Mouse (Mus musculus) myocyte (in vitro differentiated cells): ENCODE measurements around the gene Wfdc1. TPM values are rescaled to one million over a fixed set of nuclear protein-coding genes. Genes with fewer than 3 reads are reported as not detected.

Experiments
- H3K27me3 ChIP-seq: one replicate; pipeline ENCODE4 v1.6.1; 2011; ENCODE audit not compliant: control insufficient read depth, insufficient read depth, insufficient read length
- H3K36me3 ChIP-seq: one replicate; pipeline ENCODE4 v1.6.1; 2011; ENCODE audit not compliant: control insufficient read depth, insufficient read depth
- H3K4me2 ChIP-seq: one replicate; pipeline ENCODE4 v1.6.1; 2011; ENCODE audit warnings: low read depth, control low read depth
- H3K4me3 ChIP-seq: one replicate; pipeline ENCODE4 v1.5.1; 2011; ENCODE audit warnings: mild to moderate bottlenecking, control low read depth, moderate library complexity
- H3K79me2 ChIP-seq: one replicate; pipeline ENCODE4 v1.6.1; 2011; ENCODE audit not compliant: control insufficient read depth, insufficient read depth
- H3ac ChIP-seq: one replicate; pipeline ENCODE4 v1.6.1; 2011; ENCODE audit not compliant: control insufficient read depth, insufficient read length
- CEBPB ChIP-seq: IDR thresholded peaks from 2 replicates; pipeline ENCODE4 v1.6.1; 2011; ENCODE audit warnings: mild to moderate bottlenecking, moderate library complexity; ENCODE audit not compliant: poor library complexity, insufficient read depth, severe bottlenecking
- E2F4 ChIP-seq: IDR thresholded peaks from one replicate; pipeline ENCODE4 v1.6.1; 2011; ENCODE audit warnings: mild to moderate bottlenecking, control low read depth, moderate library complexity; ENCODE audit not compliant: insufficient read depth
- MAX ChIP-seq: IDR thresholded peaks from one replicate; pipeline ENCODE4 v1.6.1; 2011; ENCODE audit warnings: low read depth, mild to moderate bottlenecking, control low read depth
- MYOD1 ChIP-seq, 3 experiments: IDR thresholded peaks; one replicate each; pipeline ENCODE4 v1.6.1; 2011; ENCODE audit warnings: control low read depth in 2 of 3, low read depth in 2 of 3, mild to moderate bottlenecking in 2 of 3, moderate library complexity in 1 of 3; ENCODE audit not compliant: insufficient read length in 2 of 3, control insufficient read depth in 1 of 3
- MYOG ChIP-seq, 3 experiments: IDR thresholded peaks; one replicate each; pipeline ENCODE4 v1.6.1; 2011; ENCODE audit warnings: control low read depth in 2 of 3, low read depth in 2 of 3, mild to moderate bottlenecking in 2 of 3; ENCODE audit not compliant: insufficient read length in 2 of 3, control insufficient read depth in 1 of 3, insufficient read depth in 1 of 3
- POLR2A ChIP-seq: IDR thresholded peaks from one replicate; pipeline ENCODE4 v1.6.1; 2011; ENCODE audit warnings: low read depth, mild to moderate bottlenecking, control low read depth, moderate library complexity; ENCODE audit not compliant: insufficient read length
- POLR2AphosphoS2 ChIP-seq: IDR thresholded peaks from one replicate; pipeline ENCODE4 v1.6.1; 2011; ENCODE audit warnings: low read depth, control low read depth; ENCODE audit not compliant: insufficient read length
- REST ChIP-seq: IDR thresholded peaks from one replicate; pipeline ENCODE4 v1.6.1; 2011; ENCODE audit warnings: mild to moderate bottlenecking, control low read depth, moderate library complexity; ENCODE audit not compliant: insufficient read depth, insufficient read length
- SRF ChIP-seq: IDR thresholded peaks from one replicate; pipeline ENCODE4 v1.6.1; 2011; ENCODE audit warnings: low read depth; ENCODE audit not compliant: control insufficient read depth, insufficient read length
- TCF12 ChIP-seq: IDR thresholded peaks from one replicate; pipeline ENCODE4 v1.6.1; 2011; ENCODE audit warnings: mild to moderate bottlenecking, control low read depth; ENCODE audit not compliant: poor library complexity, insufficient read depth, severe bottlenecking
- TCF3 ChIP-seq: IDR thresholded peaks from one replicate; pipeline ENCODE4 v1.6.1; 2011; ENCODE audit warnings: low read depth, control low read depth; ENCODE audit not compliant: insufficient read length
- USF1 ChIP-seq: IDR thresholded peaks from one replicate; pipeline ENCODE4 v1.6.1; 2011; ENCODE audit warnings: low read depth, mild to moderate bottlenecking, control low read depth, moderate library complexity
- polyA plus RNA-seq: library from polyadenylated mRNA; unstranded; fragments of >200 nt; fragmentation: generic; extraction: Trizol; gene quantifications from one replicate; pipeline ENCODE4 v1.2.1, GENCODE M21; 2012; ENCODE audit warnings: missing spikeins

The Wfdc1 gene
- polyA plus RNA-seq, 1 experiment, result 1.1 TPM

DNA sequence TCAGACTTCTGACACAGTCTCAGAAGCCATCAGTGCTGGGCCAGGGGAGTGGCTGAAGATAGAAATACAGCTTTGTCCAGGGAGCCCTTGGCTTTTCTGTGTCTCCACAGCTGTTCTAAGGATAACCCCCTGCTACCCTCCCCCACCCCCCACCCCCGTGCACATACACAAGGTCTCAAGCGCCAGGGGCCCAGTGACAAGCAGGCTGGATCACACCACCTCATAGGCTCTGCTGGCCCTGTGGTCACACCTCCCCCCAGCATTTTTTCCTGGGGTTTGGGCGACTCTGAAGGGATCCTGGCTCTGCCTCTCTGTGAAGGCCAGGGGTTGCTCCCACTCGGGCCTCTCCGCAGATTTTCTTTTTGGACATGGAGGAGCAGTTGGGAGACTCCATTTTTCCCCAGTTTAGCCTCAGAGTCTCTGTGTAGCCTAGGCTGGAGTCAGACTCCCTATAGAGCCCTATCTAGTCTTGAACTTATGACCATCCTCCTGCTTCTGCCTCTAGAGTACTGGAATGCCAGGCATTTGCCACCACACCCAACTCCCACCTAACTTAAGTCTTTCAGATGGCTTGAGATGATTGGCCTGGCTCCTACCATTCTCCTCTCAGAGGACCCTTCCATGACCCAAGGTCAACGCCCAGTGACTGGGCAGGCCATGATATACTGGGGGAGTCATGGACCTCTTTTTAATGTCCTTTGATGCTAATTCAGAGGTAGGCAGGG lies 45.9 kb upstream of the Wfdc1 start:
- Histone ChIP-seq H3K4me2 (no peak overlapping the region), H3ac (no peak overlapping the region), H3K4me3 (no peak overlapping the region), H3K27me3 (peaks cover 81% of the 10 kb centered on the region), H3K79me2 (no peaks in the 10 kb centered on the region), H3K36me3 (no peaks in the 10 kb centered on the region)
- TF ChIP-seq MYOG (IDR thresholded peaks at IDR 0.05; ENCODE audit: control insufficient read depth in 1 of 3, insufficient read depth in 1 of 3, insufficient read length in 2 of 3, low read depth in 2 of 3) (no peak), MYOD1 (IDR thresholded peaks at IDR 0.05; ENCODE audit: control insufficient read depth in 1 of 3, insufficient read length in 2 of 3, low read depth in 2 of 3) (no peak), TCF3 (no peak), E2F4 (no peak), REST (no peak), TCF12 (no peak), POLR2A (no peak), CEBPB (no peak), MAX (no peak), USF1 (no peak), POLR2AphosphoS2 (no peak), SRF (no peak)

GRCm38 (mm10) chr8:119620848-119621465 lies 45.2 kb upstream of the Wfdc1 start:
- Histone ChIP-seq H3K4me2 (no peak overlapping the region), H3K27me3 (peaks cover 81% of the 10 kb centered on the region), H3K79me2 (no peaks in the 10 kb centered on the region), H3K4me3 (no peak overlapping the region), H3K36me3 (no peaks in the 10 kb centered on the region), H3ac (no peak overlapping the region)
- no peak for TF ChIP-seq MYOG (IDR thresholded peaks at IDR 0.05; ENCODE audit: control insufficient read depth in 1 of 3, insufficient read depth in 1 of 3, insufficient read length in 2 of 3, low read depth in 2 of 3)
- TF ChIP-seq TCF12, result no peak
- no peak for TF ChIP-seq CEBPB
- TF ChIP-seq MAX, result no peak
- no peak for TF ChIP-seq MYOD1 (IDR thresholded peaks at IDR 0.05; ENCODE audit: control insufficient read depth in 1 of 3, insufficient read length in 2 of 3, low read depth in 2 of 3)
- TF ChIP-seq POLR2AphosphoS2, result no peak
- TF ChIP-seq TCF3, result no peak
- no peak for TF ChIP-seq POLR2A
- TF ChIP-seq REST, result no peak
- TF ChIP-seq SRF, result no peak
- TF ChIP-seq E2F4, result no peak
- no peak for TF ChIP-seq USF1

GRCm38 (mm10) chr8:119622555-119622954 lies 43.6 kb upstream of the Wfdc1 start:
- H3K36me3 ChIP-seq, result no peaks in the 10 kb centered on the region
- no peak for TF ChIP-seq CEBPB
- no peak for TF ChIP-seq MYOD1 (IDR thresholded peaks at IDR 0.05; ENCODE audit: control insufficient read depth in 1 of 3, insufficient read length in 2 of 3, low read depth in 2 of 3)
- no peak for TF ChIP-seq REST
- no peak for TF ChIP-seq USF1
- TF ChIP-seq E2F4, result no peak
- TF ChIP-seq POLR2AphosphoS2, result no peak
- TF ChIP-seq TCF12, result no peak
- TF ChIP-seq SRF, result no peak
- no peak for TF ChIP-seq TCF3
- no peak for TF ChIP-seq POLR2A
- TF ChIP-seq MYOG (IDR thresholded peaks at IDR 0.05; ENCODE audit: control insufficient read depth in 1 of 3, insufficient read depth in 1 of 3, insufficient read length in 2 of 3, low read depth in 2 of 3), result no peak
- no peak for TF ChIP-seq MAX
- H3K4me2 ChIP-seq, result no peak overlapping the region
- peaks cover 81% of the 10 kb centered on the region for H3K27me3 ChIP-seq
- no peak overlapping the region for H3K4me3 ChIP-seq
- H3K79me2 ChIP-seq, result no peaks in the 10 kb centered on the region
- H3ac ChIP-seq, result no peak overlapping the region

DNA sequence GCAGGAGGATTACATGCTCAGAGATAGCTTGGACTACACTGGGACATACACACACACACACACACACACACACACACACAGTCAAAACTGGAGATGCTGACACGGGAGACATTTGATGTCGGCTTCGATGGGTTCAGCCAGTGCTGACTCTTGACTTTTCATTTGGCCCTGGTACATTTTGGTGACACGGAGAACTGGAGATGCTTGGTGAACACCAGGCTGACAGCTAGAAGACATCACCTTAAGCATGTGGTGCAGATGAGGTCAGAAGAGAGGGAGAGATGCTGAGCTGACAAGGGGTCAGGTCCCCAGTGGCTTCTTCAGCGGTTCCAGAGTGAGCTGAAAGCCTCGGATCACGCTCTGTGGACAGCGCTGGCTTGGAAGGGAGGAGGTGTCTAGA lies 43.1 kb upstream of the Wfdc1 start:
- Histone ChIP-seq H3K4me3 (no peak overlapping the region), H3K79me2 (no peaks in the 10 kb centered on the region), H3K36me3 (no peaks in the 10 kb centered on the region), H3ac (no peak overlapping the region), H3K4me2 (no peak overlapping the region), H3K27me3 (peaks cover 80% of the 10 kb centered on the region)
- no peak for TF ChIP-seq TCF12
- no peak for TF ChIP-seq MAX
- no peak for TF ChIP-seq MYOG (IDR thresholded peaks at IDR 0.05; ENCODE audit: control insufficient read depth in 1 of 3, insufficient read depth in 1 of 3, insufficient read length in 2 of 3, low read depth in 2 of 3)
- TF ChIP-seq TCF3, result no peak
- no peak for TF ChIP-seq POLR2A
- TF ChIP-seq USF1, result no peak
- TF ChIP-seq SRF, result no peak
